Mouse (Mus musculus): Measurements from ENCODE around the gene Capg.

Capg gene

GRCm38 (mm10) chr6:72607676-72608075, 63.5 kb downstream of the Capg start:
- DNase-seq (ENCODE audit: low read depth, low spot score) = no peak

GRCm38 (mm10) chr6:72608662-72609184, 64.5 kb downstream of the Capg start:
- no peak for DNase-seq (ENCODE audit: low read depth, low spot score)

GRCm38 (mm10) chr6:72610261-72610660, 66.1 kb downstream of the Capg start:
- DNase-seq (ENCODE audit: low read depth, low spot score) = no peak

All from brain, adult 2 months (tissue).